Mouse (Mus musculus) spleen, embryonic (tissue): ENCODE measurements around the gene Dcps.

Source experiments
- CTCF ChIA-PET: fragments of 350-600 bp; sonication (Branson Sonifier 250); formaldehyde crosslinking; loops from one replicate; lab custom pipeline; 2022; lab: Charles Lee

The Dcps gene

DNA sequence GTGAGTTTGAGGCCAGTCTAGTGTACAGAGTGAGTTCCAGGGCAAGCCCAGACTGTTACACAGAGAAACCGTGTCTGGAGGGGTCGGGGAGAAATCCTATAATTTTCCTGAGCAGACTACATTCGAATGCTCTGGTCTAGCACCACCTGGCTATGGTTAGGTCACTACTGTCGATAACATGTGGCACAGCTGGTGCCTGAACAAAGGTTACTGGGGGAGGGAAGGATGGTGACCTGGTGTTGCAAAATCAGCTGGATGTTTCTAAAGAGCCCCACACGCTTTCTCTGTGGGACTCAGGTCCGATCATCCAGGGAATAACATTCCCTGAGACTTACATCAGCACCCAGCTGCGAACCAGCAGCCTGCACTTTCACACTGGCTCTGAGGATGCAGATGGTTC lies 37.8 kb downstream of the Dcps start:
- CTCF ChIA-PET, result no interaction called here

DNA sequence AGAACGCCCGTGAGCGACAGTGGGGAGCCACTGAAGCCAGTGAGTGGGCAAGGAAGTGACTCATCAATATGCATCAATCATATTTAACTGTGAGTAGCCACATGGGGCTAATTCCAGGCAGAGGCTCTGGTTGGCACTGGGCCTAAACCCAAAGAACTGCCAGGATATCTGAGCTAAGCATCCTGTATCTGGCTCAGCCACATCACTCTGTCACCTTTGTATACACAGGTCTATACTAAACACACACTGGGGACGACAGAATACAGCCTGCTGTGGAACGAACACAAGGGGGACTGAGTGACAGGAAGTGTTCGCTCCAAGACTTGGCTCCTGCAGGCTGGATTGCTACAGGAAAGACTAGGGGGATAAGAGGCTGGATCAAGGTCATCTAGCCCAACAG lies 40.3 kb downstream of the Dcps start:
- CTCF ChIA-PET, result no interaction called here

DNA sequence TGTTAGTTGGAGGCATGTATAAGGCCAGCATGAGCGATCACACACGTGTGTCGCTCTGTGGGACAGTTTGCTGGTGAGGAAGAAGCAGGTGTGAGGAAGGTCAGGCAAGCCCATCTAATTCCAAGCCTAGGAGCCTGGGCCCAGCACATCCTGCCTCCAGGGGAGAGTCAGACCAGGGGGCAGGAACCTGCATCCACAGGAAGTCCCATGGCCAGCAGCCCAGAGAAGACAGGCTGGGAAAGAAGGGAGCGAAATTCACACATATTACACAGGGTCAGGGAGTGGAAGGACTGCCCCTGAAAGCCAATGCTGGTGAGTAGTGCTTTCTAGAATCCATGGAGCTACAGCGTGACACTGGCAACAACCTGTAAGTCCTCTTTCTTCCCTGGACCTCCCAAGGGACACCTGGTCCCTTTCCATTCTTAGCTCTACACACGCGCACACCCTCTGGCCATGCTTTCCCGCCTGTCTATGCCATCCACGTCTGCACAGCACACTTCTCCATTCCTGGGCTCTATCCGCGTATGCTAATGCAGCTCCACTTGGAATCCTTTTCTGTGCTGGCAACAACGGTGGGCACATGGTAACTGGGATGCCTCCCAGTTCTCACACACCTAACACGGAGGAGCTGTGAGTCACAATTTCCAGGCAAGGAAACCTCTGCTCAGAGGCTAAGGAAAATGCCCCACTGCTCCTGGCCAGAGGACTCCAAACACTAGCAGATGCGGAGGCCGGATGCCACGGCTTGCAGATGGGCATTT lies 44.0 kb downstream of the Dcps start:
- CTCF ChIA-PET, result no interaction called here

DNA sequence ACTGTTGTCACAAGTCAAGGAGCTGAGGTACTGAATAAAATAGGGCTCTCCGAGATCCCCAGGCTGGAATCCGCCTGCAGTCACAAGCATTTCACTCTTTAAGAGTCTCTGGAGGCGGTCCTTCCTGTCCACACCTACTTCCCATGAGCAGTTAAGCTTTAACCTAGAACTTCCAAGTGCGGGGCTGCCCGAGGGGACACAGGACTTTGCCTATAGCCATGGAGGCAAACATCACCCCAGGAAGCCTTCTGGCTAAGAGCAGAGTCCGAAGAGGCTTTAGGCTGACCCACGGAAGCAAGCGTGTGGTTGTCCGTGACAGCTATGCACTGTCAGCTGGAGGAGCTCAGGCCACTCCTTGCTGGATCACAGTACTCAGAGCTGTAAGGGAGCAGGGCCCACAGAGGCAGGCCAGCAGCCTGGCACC lies 46.9 kb downstream of the Dcps start:
- CTCF ChIA-PET, result interaction anchor here (0.6 kb wide), 1 partner anchor 17 kb away, joined by 7 read pairs; no protein-coding TSS in a partner anchor

DNA sequence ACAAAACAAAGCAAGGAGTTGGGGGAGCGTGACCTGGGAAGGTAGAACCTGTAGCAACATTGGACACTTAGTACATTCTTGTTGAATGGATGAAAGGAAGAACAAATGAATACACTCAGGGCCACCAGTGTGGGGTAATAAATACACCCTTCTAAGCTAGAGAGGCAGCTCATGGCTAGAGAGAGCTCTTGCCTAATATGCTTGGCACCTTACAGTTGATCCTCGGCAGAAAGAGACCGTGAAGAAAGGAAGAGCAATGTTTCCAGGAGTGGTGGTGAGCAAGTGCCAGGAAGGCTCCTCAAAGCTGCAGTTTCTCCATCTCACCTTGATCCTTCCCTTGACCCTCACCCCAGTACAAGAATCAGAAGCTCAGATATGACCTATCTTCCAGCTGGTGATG lies 47.3 kb downstream of the Dcps start:
- CTCF ChIA-PET, result interaction anchor here (0.6 kb wide), 1 partner anchor 16 kb away, joined by 7 read pairs; no protein-coding TSS in a partner anchor

DNA sequence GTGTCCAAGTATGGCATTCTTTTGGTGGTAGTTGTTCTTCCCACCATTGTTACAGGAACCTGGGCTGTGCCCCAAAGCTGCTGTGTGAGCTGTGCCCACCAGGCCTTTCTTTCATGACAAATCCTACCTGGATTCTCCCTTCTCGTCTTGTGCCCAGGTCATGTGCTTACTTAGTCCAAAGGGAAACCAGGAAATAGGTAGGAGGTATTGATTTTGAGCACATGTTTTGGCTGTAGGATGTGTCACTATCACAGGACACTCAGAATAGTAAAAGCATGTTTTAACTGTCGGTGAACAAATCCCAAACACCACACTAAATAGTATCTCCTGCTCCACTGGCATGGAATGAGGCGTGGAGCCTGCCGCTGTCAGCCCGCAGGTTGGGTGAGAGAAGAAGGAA lies 48.3 kb downstream of the Dcps start:
- CTCF ChIA-PET, result no interaction called here

DNA sequence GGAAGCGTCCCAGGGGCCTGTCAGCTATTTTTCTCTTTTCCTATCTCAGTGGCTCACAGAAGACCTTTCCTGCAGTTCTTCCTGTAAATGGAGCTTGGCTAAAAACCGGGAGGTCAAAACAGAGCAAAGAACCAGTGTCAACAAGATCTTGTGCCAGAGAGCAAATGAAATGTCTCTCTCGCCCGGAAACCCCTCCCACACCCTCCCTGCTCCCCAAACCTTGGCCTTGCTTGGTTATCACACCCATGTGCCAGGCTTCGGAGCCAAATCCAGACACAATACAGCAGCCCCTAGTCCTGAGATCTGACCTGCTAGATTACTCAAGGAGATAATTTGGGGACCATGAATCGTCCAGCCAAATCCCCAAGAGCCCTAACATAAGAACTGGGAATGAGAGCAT lies 48.7 kb downstream of the Dcps start:
- CTCF ChIA-PET, result no interaction called here

DNA sequence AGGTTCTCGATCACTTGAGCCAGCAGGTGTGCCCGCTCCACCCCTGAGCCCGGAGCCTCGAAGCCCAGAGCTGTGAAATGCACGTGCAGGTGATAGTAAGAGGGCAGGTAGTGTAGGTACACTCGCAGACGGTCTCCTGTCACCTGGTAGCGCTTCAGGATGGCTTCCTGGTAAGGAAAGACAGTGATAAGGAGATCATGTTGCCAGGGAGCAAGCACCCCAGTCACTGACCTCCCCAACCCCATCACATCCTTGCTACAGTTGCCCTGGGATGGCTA lies 51.2 kb downstream of the Dcps start:
- CTCF ChIA-PET, result no interaction called here

DNA sequence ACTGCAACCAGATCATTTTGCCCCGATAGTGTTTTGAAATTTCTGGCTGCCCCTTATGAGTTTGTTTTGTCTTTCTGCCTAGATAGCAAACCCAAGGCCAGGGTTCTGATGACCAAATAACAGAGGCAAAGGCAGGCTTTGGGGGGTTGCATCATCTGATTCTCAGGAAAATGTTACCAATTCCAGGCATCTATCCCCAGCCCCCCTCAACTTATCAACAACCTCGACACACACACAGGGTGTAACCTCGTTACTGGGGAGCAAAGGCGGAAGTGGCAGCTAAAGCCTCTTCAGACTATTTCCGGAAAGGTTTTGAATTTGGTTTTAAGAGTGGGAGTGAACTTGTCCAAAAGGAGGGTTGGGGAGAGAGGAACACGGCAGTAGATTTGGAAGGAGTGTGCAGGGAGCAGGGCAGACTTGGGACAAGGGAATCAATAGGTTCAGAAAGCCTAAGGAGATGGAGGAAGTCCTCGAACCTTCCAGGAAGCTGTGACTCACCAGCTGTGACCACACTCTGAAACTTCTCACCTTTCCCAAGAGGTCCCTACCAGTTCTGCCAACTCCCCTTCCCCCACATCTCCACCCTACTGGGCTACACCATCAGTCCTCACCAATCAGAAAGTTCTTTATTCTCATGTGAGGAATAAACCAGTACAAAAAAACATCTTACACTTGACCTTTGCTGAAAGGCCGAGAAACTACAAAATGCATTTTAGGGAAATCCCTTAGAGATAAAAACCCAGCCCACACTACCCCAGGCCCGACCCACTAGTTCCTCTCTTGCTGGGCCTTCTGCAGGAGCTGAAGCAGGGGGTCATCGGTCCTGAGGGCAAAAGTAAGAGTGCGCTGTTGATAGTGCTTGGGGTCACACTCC lies 51.8 kb downstream of the Dcps start:
- CTCF ChIA-PET, result no interaction called here

DNA sequence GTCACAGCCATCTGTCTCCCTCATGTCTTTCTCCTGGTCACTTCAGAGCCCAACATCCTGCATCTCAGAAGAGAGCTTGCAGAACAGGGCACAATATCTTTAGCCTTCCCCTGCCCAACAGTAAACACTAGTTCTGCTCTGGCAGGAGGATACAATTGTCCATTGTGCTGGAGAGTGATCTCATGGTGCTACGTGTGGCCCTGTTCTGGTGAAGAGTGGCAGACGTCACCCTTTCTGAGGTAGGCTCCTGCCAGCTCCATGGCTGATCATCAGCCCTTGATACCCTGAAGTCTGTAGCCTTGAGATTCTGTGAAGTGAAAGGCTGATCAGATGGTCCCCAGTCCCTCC lies 52.4 kb downstream of the Dcps start:
- CTCF ChIA-PET, result no interaction called here

DNA sequence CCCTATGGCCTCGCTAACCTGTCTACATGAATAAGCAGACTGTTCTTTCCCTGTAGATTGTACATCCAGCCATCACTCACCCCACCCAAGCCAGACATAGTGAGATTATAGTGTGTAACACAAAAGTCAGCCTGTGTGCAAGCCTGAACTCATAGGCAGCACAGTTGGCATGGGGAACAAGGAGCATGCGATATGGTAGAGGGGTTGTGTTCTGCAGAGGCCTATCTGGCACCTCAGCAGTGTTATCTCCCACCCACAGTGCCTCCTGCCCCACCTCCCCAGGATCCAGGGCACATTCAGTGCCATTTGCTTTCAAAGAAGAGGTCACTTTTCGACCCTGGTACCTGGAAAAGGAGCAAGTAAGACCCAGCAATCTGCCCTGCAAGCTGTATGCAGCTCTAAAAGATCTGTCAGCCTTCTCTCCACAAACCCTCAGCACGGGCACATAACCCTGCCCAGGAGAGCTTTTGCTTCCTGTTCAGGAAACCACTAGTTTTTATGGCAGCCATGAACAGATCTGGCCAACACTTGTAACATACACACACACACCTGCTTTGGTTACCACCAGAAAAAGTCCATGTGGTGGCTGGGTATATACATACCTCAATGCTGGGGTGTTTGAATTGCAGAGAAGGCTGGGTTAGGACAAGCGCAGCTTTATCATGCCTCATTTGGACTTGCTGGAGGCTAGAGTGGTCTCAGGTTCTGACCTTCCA lies 53.2 kb downstream of the Dcps start:
- CTCF ChIA-PET, result no interaction called here

DNA sequence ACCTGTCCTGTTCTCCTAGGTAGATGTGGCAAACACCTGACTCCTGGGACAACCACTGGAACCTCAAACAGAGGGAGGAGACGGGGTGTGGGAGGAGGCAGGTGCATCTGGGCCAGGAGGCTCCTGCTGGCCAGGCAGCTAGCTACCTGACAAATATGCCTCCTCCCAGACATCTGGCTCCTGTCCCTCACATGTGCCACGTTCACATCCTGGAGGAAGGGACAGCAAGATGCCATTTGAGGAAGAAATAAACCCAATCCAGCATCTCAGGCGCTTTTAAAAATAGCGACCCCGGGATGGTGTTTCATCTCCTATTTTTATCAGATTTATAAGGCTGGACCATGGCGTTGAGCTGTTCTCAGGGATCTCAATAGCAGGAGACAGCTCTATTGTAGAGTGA lies 56.7 kb downstream of the Dcps start, which contains the start of gene St3gal4:
St3gal4 (minus strand) TSS at position 101 of the 400 bp plus-strand sequence.
- CTCF ChIA-PET, result no interaction called here

DNA sequence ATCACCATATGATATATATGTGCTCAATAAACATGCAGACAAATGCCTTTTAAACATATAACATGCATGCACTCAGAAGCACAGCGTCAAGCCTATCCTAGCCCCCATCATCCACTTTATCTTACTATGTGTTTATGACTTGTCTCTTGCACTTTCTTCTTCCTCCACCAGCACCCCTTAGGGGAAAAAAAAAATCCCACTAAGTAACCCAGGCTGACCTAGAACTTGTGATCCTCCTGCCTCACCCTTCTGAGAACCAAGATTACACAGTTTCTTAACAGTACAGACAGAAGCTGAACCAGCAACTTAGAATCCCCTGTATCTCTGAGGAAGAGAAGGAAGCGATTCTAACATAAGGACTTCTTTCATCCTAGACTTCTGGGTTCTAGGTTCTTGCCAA lies 57.3 kb downstream of the Dcps start:
- CTCF ChIA-PET, result no interaction called here

DNA sequence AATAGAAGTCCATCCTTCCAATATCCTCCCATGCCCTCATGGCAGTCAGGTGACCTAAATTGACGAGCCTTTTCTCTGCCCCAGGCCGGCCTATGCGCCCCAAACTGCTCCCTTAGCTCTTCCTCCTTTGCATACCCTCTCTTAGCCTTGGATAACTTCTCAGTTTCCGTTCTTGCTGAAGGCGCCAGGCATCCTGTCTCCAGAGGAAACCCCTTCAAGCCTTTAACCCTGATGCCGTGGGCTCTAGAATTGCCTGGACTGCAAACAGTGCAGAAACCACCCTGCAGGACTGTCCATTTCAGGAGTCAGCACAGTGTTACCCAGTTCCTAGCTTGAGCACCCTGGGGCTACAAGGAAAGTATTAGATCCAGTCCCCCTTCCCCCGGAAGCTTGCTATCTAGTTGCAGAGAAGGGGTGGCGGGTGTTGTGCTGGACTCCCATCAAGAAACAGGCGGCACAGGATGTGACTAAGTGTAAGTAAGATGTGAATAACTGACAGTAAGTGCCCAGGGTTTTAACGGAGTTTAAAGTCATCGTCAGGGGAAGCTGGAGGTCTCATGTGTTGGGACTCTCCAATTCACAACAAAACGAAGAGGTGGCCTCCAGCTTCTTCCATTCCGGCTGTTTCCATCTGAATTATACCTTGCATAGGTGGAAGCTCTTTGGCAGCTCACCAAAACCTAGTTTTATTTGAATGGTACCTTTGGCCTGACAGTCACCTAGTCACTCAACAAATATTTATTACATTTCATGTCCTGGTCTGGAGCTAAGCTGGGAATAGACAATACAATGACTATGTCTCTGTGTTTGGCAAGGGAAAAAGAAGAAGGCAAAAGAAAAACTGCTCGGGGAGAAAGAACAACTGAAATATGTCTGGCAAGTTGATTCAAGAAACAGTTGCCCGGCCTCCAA lies 58.2 kb downstream of the Dcps start:
- CTCF ChIA-PET, result no interaction called here

DNA sequence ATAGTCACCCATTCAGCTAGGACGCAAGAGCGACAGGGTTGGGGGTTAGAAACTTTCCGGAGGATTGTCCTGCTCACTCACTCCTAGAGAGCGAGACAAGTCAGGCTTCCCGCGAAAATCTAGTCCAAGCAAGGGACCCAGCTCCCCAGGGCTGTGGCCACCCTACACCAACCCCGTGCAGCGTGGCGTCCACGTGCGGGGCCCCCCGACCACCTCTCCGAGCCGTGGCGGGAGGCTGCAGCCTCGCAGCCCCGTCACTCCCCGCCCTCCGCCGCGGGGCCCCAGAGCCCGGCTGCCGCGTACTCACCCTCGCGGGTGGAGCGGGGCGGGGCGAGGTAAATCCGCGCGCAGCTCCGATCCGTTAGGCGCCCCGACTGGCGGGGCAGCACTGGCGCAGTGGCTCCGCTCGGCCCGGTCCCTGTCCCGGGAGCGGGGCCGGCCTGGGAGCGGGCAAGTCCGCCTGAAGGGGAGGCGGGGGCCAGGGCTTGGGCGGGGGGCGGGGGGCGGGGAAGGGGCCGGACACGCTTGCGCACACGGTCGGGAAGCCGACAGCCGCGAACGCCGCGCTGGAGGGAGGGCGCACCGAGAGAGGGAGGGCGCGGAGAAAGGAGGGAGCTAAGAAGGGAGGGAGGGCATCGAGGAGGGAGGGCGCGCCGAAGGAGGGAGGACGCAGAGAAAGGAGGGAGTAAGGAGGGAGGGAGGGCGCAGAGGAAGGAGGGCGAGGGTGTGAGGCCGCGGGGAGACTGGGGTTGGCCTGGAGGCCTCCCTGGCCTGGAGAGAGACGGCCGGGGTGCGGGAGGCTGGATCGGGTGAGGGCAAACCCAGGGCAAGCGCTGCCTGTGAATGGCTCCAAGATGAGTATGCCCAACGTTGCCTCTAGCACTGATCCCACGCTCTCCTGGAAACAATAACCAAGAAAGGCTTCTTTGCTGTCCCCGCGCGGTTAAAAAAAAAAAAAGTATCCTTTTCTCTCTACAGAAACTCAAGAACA lies 59.2 kb downstream of the Dcps start:
- CTCF ChIA-PET, result interaction anchor here (0.6 kb wide), 1 partner anchor 164 kb away, joined by 4 read pairs; no protein-coding TSS in a partner anchor

DNA sequence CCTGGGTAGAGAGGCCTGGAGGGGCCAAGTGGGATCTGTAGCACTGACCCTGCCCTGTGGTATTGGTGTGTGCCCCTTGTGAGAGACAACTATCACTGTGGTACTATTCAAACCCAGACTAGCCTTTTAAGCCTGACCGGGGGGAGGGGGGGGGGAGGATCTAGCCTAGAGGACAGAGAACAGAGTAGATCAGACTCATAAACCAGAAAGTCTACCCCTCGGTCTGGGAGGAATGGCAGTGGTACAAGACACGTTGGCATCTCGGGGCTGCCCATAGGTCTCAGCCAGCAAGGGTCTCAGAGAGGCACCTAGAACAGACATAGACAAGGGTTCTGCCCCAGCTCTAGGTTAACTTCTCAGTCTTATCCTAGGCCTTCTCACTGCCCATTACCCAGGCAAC lies 60.1 kb downstream of the Dcps start:
- CTCF ChIA-PET, result no interaction called here

DNA sequence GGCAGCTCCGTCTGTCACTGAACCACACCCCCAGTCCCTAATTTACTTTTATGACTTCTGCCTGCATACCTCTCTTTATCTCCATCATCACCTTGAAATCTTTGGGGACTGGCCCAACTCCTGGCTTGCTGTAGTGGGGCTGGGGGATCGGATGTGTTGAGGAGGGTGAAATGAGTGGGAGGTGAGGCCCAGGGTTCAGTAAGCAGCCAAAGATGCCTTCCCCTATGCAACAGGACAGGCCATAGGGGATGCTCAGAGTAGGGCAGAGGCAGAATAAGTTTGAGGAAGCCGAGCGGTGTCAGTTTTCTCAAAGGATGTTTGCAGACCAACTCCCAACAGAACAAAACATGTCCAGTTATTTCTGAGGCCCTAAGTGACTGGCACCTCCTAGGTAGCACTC lies 60.6 kb downstream of the Dcps start:
- CTCF ChIA-PET, result no interaction called here

DNA sequence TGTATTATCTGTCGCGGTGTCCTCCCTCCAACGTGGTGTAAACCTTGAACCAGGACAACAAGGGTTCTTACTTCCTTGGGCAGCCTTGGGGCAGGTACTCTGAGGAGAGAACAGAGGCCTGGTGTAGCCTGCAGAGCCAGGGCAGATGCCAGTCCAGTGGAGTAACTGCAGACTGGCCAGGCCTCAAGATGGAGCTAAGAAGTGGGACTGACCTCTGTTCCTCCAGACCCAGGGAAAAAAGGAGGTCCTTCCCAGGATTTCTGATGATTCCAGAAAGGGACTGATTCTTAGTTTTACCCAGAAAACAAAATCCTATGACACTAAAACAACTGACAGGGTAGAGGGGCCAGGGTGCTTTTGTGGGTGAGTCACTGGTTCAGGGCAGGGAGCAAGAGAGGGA lies 61.6 kb downstream of the Dcps start:
- CTCF ChIA-PET, result no interaction called here

DNA sequence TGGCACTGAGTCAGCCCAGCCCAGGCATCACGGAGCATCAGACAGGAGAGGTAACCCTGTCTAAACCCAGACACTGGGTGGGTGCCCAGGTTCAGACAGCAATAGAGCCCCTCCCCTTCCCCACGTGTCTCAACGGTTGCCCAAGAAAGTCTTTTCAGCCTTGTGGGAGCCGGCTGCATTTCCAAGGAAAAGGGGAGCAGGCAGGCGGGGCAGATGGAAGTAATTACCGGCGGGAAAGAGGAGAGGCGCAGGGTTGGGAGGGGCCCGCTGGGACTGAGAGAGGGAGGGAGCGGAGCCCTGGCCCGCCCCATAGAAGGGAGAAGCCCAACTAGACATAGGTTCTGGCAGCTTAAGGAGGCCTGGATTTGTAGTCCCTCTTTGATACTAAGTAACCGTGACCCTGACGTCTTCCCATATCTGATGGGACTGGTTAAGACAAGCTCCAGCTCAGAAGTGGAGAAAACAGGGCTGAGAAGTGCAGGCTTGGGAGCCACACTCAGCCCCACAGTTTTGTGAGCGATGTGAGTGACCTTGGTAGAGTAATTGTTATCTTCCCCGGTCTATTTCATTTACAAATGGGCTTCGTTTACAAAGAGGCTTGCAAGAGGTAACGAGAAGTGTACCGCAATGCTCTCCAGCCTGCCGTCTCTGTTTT lies 63.8 kb downstream of the Dcps start:
- CTCF ChIA-PET, result interaction anchor here (0.7 kb wide), 1 partner anchor 17 kb away, joined by 7 read pairs; no protein-coding TSS in a partner anchor

DNA sequence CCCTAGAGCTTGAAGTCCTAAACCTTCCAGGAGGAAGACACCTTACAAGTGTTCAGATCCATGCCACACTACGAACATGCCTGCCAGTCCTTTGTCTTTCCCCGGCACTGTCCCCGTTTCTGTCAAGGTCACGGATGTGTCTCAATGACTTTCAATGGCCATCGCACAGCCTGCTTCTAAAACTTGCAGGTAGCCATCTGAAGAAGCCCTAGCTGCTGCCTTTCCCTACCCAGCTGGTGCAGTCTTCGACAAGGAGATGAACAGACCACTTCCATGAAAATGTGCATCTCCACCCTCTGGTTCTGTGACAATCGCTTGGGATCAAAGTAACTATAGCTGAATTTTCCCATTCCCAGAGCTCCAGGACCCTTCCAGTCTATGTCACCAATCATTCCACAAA lies 64.4 kb downstream of the Dcps start:
- CTCF ChIA-PET, result no interaction called here
